Mouse (Mus musculus) intestine, embryonic 15.5 days (tissue): ENCODE results near the gene Stom. TPM values are rescaled to one million over a fixed set of nuclear protein-coding genes. Genes with fewer than 3 reads are reported as not detected.

ENCODE experiments used
- ATAC-seq: fragments of 200-750 bp; cut with Nextera tagmentation; 2 replicates; pipeline ENCODE4 v1.8.0; 2017; ENCODE audit warnings: moderate TSS enrichment, moderate library complexity
- H3K27ac ChIP-seq: fragments of 300-500 bp; sonication (generic); 2 replicates; pipeline ENCODE4 v1.5.1; 2015; ENCODE audit warnings: mild to moderate bottlenecking, inconsistent platforms
- H3K27me3 ChIP-seq: fragments of 300-500 bp; sonication (generic); replicated peaks from 2 replicates; pipeline ENCODE4 v1.6.1; 2015; ENCODE audit warnings: inconsistent platforms
- H3K36me3 ChIP-seq: fragments of 300-500 bp; sonication (generic); 2 replicates; pipeline ENCODE4 v1.6.1; 2015; ENCODE audit warnings: inconsistent platforms
- H3K4me1 ChIP-seq: fragments of 300-500 bp; sonication (generic); replicated peaks from 2 replicates; pipeline ENCODE4 v1.6.1; 2015; ENCODE audit warnings: inconsistent platforms
- H3K4me2 ChIP-seq: fragments of 300-500 bp; sonication (generic); replicated peaks from 2 replicates; pipeline ENCODE4 v1.6.1; 2015; ENCODE audit warnings: mild to moderate bottlenecking, inconsistent platforms
- H3K4me3 ChIP-seq: fragments of 300-500 bp; sonication (generic); replicated peaks from 2 replicates; pipeline ENCODE4 v1.5.1; 2015; ENCODE audit warnings: inconsistent platforms
- H3K9ac ChIP-seq: fragments of 300-500 bp; sonication (generic); 2 replicates; pipeline ENCODE4 v1.6.1; 2015; ENCODE audit warnings: inconsistent platforms
- H3K9me3 ChIP-seq: fragments of 300-500 bp; sonication (generic); 2 replicates; pipeline ENCODE4 v1.6.1; 2016; ENCODE audit warnings: inconsistent platforms
- WGBS: fragments of 180-500 bp; shearing (Covaris S2); methylation state at CpG from one replicate; pipeline ENCODE4 v1.1.7; 2015; 5-methylcytosine and 5-hydroxymethylcytosine counted together
- polyA plus RNA-seq: library from polyadenylated mRNA; unstranded; fragments of >200 nt; fragmentation: Nextera tagmentation; extraction: Ambion mirVana; gene quantifications from 2 replicates; pipeline ENCODE4 v1.2.1, GENCODE M21; 2015

Stom gene
- polyA plus RNA-seq, 1 experiment from 2014 or later: 70.0 TPM

DNA sequence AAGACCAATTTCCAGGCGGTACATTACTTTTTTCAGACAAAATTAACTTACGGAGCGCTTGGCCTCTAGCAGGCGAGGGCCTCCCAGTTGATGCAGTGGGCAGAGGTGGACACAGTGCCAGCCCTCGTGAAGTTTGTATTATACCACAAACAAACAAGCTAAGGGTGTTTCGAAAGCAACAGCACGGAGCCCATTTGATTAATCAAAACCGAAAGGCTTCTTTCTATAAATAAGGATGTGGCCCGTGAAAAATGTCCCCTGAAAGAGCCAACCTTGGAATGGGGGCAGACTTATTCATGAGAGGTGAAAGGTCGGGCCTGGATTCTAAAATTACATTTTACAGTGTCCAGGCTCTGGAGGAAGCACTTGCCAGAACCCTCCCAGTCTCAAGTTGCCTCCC, 643 bp upstream of the Stom start:
- ATAC-seq: no peak; the same call in 1 of the 2 replicates
- peak overlapping the region; percentile 92 for H3K27ac ChIP-seq
- H3K9ac ChIP-seq: peak overlapping the region; percentile 80; the same call in 1 of the 2 replicates
- H3K4me1 ChIP-seq: peaks cover 22% of the 10 kb centered on the region
- peak overlapping the region; percentile 79 for H3K4me3 ChIP-seq
- 36% methylated on average over 10 of the region's 10 CpGs for WGBS
- no peaks in the 10 kb centered on the region for H3K9me3 ChIP-seq
- H3K4me2 ChIP-seq: peak overlapping the region; percentile 94
- no peaks in the 10 kb centered on the region for H3K36me3 ChIP-seq
- no peaks in the 10 kb centered on the region for H3K27me3 ChIP-seq

DNA sequence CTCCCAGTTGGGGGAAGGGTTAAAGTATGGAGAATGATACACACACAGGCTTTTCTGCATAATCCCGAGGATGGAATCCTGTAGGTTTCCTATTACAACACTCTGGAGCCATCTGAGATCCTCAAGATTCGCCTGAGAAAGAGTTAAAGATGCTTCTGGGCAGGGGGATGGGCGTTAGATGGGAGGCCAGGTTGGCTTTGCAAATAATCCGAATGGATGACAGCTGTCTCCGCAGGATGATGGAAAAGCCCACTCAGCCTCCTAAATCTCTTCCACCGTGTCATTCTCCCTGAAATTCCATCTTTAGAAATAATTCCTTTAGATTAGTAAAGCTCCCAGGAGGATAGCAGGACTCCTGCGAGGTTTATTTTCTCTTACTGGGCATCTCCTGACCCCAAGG, 1.2 kb downstream of the Stom start:
- no peaks in the 10 kb centered on the region for H3K27me3 ChIP-seq
- 0 out of 2 replicates have a peak overlapping the region, but pooled peaks have one; percentile 92 for H3K27ac ChIP-seq
- H3K9ac ChIP-seq: peak overlapping the region; percentile 80
- H3K4me3 ChIP-seq: peak overlapping the region; percentile 79
- H3K36me3 ChIP-seq: no peaks in the 10 kb centered on the region
- ATAC-seq: no peak
- no peaks in the 10 kb centered on the region for H3K9me3 ChIP-seq
- H3K4me1 ChIP-seq: peaks cover 22% of the 10 kb centered on the region
- WGBS: 9% methylated on average over 7 of the region's 7 CpGs
- peak overlapping the region; percentile 94 for H3K4me2 ChIP-seq

DNA sequence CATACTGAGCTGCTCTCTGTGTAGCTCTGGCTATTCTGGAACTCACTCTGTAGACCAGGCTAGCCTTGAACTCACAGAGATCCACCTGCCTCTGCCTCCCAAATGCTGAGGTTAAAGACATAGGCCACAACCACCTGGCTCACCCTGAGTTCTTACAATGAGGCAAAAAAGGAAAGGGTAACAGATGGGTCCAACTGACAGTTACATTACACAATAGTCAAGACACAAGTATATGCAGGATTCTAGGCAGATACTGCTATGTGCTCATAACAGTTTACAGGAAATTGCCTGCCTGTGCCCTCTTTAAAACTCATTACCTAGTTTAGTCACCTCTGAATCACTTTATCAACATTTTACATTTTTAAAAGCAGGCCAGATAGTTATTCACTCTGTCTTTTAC, 3.1 kb downstream of the Stom start:
- H3K36me3 ChIP-seq: no peaks in the 10 kb centered on the region
- no peaks in the 10 kb centered on the region for H3K27me3 ChIP-seq
- no peak overlapping the region for H3K9ac ChIP-seq
- H3K27ac ChIP-seq: no peak overlapping the region
- ATAC-seq: no peak
- peaks cover 22% of the 10 kb centered on the region for H3K4me1 ChIP-seq
- H3K4me3 ChIP-seq: no peak overlapping the region
- no peaks in the 10 kb centered on the region for H3K9me3 ChIP-seq
- no peak overlapping the region for H3K4me2 ChIP-seq

DNA sequence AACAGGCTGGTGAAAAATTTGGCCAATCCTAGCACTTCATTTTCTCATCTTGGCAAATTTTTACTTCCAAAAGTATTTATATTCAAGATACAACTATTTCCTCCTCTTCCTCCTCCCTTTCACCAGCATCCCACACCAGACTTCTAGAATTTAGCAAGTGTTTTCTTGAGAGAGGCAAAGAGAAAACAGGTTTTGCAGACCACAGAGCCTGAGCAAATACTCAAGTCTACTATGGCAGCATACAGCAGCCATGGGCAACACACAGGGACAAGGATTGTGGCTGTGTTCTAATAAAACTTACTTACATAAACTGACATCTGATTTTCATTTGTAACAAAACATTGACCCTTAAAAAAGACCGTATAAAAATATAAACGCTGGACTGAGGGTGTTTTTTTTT, 5.6 kb downstream of the Stom start:
- no peaks in the 10 kb centered on the region for H3K9me3 ChIP-seq
- H3K27ac ChIP-seq: no peak overlapping the region
- H3K4me1 ChIP-seq: 0 out of 2 replicates have a peak, but pooled peaks cover 11% of the 10 kb centered on the region
- H3K9ac ChIP-seq: no peak overlapping the region
- no peak overlapping the region for H3K4me3 ChIP-seq
- WGBS: 60% methylated on average over 2 of the region's 2 CpGs
- no peak for ATAC-seq
- no peaks in the 10 kb centered on the region for H3K36me3 ChIP-seq
- H3K4me2 ChIP-seq: no peak overlapping the region
- no peaks in the 10 kb centered on the region for H3K27me3 ChIP-seq

DNA sequence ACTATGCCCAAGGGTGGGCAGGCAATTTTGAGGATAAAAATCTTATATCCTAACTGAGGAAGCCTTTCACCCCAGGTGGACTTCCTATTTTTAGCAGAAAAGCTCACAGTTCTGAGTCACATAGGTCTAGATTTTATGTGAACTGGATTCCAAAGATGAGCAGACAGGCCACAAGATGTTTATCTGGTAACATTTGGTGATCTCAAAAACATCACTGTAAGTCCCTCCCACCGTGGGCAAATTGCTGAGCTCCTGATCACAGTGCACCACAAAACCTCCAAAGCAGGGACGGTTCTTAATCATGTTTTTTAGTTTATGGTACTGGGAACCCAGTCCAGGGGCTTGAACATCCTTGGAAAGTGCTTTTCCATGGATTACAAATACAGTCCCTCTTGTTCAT, 7.7 kb downstream of the Stom start:
- no peaks in the 10 kb centered on the region for H3K27me3 ChIP-seq
- H3K36me3 ChIP-seq: no peaks in the 10 kb centered on the region
- no peak overlapping the region for H3K27ac ChIP-seq
- H3K4me1 ChIP-seq: 0 out of 2 replicates have a peak, but pooled peaks cover 4% of the 10 kb centered on the region
- no peaks in the 10 kb centered on the region for H3K9me3 ChIP-seq
- H3K4me2 ChIP-seq: no peak overlapping the region
- ATAC-seq: no peak
- H3K9ac ChIP-seq: no peak overlapping the region
- 70% methylated on average over 2 of the region's 2 CpGs for WGBS
- no peak overlapping the region for H3K4me3 ChIP-seq

DNA sequence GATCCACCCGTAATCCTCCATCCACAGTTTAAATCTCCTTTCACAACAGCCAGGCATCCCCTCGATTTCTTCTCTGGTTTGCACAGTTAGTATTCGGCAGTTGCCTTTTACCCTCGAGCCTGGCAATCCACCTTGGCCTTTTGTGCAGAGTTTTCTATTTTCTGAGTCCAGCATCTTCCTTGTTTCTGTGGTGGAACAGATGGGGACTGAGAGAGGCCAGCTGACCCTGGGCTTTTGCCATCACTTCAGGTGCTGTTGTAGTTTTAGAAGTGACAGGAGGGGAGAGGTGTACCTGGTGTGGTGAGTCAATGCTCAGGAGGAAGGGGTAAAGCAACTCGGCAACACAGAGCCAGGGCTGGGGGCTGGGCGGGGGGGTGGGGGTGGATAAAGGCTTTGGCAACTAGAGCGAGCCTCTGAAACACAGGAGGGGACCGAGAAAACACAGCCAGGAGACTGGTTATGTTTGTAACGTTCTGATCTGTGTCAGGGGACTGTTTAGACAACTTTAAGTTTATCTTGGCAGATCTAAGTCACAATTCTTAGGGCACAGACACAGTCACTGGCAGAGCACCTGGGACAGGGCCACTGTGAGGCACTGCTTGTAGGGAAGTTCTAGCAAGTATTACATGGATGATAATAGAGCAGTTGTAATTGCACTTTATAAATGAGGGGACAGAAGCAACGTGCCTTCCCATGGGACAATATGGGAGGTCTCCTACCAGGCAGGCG, 8.5 kb downstream of the Stom start:
- Histone ChIP-seq H3K27ac (no peak overlapping the region), H3K9ac (no peak overlapping the region), H3K4me2 (no peak overlapping the region), H3K4me1 (0 out of 2 replicates have a peak, but pooled peaks cover 4% of the 10 kb centered on the region), H3K4me3 (no peak overlapping the region), H3K9me3 (no peaks in the 10 kb centered on the region), H3K27me3 (no peaks in the 10 kb centered on the region), H3K36me3 (no peaks in the 10 kb centered on the region)
- WGBS: 45% methylated on average over 11 of the region's 11 CpGs
- ATAC-seq: no peak

DNA sequence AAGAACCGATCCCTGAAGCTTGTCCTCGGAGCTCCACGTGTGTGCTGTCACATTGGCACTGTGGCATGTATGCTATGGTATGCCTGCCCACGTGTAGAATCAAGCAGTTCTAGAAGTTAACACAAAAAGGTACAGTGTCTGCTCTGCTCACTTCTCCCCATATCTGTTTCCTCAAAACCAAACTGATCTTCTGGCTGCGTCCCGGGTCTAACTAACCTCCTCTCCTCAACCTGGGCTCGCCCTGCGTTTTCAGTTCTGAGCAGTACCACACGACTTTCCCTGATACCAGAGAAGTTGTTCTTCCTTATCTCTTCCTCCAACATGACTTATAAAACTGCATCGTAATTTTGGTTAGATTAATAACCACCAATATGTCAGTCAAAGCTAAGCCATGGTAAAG, 9.2 kb downstream of the Stom start:
- no peaks in the 10 kb centered on the region for H3K9me3 ChIP-seq
- H3K9ac ChIP-seq: no peak overlapping the region
- H3K4me3 ChIP-seq: no peak overlapping the region
- no peak overlapping the region for H3K27ac ChIP-seq
- no peaks in the 10 kb centered on the region for H3K36me3 ChIP-seq
- H3K27me3 ChIP-seq: no peaks in the 10 kb centered on the region
- H3K4me2 ChIP-seq: no peak overlapping the region
- 57% methylated on average over 10 of the region's 10 CpGs for WGBS
- no peak; the same call in 1 of the 2 replicates for ATAC-seq
- H3K4me1 ChIP-seq: no peaks in the 10 kb centered on the region

DNA sequence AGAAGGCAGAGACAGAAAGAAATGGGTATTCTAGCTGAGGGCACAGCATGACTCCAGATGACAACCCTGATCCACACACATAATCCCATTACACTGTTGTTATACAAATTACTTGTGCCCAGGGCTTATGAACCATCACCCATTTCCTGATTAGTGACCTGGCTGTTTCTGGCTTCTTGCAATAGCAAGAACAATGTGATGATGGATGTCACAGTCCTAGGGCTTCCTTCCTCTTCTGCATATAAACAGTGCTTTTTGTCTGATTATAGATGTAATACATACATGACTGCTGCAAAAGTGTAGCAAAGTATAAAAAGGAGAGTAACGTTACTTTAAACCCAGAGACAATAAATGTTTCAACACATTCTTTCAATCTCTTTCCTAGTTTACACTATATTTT, 9.8 kb downstream of the Stom start:
- Histone ChIP-seq H3K4me3 (no peak overlapping the region), H3K27me3 (no peaks in the 10 kb centered on the region), H3K9ac (no peak overlapping the region), H3K9me3 (no peaks in the 10 kb centered on the region), H3K4me2 (no peak overlapping the region), H3K27ac (no peak overlapping the region), H3K4me1 (no peaks in the 10 kb centered on the region), H3K36me3 (no peaks in the 10 kb centered on the region)
- 58% methylated on average over 1 of the region's 1 CpGs for WGBS
- ATAC-seq: no peak

DNA sequence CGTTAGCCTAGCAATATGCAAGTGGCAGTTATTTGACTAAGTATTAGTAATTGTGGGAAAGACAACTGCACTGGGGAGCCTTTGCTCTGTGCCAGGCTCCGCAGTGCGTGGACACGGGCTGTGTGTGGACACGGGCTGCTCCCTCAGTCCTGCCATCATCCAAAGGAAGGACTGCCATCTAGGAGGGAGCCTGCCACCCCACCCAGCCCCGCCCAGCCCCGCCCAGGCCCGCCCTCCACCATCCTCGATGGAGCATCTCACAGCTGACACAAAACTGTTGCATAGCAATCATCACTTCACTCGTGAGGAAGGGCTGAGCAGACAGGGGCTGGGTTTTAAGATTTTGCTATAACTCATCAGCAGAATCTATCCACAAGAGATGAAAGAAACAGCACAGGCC, 10.8 kb downstream of the Stom start:
- Histone ChIP-seq H3K4me3 (no peak overlapping the region), H3K9me3 (no peaks in the 10 kb centered on the region), H3K4me1 (no peaks in the 10 kb centered on the region), H3K9ac (no peak overlapping the region), H3K36me3 (no peaks in the 10 kb centered on the region), H3K27ac (no peak overlapping the region), H3K27me3 (no peaks in the 10 kb centered on the region), H3K4me2 (no peak overlapping the region)
- WGBS: 64% methylated on average over 10 of the region's 10 CpGs
- no peak for ATAC-seq

DNA sequence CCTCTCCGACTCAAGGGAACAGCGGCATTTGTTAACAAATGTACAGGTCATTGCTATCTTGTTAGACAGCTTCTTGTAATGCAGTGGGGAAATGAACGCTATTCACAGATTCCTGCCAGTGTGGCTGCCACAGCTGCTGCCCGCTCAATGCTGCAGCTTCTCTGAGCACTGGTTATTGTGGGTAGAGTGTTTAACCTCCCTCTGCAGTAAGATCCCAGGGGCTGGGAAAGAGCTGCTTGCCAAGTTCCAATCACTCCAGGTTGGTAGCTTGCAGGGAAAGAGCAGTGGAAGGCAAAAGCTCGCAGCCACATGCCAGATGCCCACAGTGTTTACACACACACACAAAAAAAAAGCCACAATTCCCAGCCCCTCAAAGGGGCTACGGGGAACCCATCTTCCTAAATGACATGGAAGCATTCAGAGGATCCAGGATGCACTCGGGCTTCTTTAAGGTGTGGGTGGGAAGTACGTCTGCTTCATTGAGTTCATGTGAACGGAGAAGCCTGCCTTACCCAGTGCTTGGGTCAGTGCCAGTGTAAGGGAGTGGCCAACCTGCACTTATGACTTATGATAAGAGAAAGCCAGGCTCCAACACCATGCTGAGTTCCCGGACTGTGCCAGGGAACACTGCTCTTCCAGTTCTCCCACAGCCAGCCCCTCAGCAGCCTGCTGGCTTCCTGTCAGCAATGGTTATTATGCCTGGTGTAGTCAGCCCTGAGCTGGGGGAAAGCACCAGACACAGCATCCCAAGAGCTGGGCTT, 14.2 kb downstream of the Stom start:
- peak; percentile 67 for ATAC-seq
- 66% methylated on average over 10 of the region's 10 CpGs for WGBS
- Histone ChIP-seq H3K27ac (0 out of 2 replicates have a peak overlapping the region, but pooled peaks have one; percentile 15), H3K4me3 (no peak overlapping the region), H3K4me1 (no peaks in the 10 kb centered on the region), H3K9me3 (no peaks in the 10 kb centered on the region), H3K4me2 (no peak overlapping the region), H3K27me3 (no peaks in the 10 kb centered on the region), H3K36me3 (no peaks in the 10 kb centered on the region), H3K9ac (no peak overlapping the region)

DNA sequence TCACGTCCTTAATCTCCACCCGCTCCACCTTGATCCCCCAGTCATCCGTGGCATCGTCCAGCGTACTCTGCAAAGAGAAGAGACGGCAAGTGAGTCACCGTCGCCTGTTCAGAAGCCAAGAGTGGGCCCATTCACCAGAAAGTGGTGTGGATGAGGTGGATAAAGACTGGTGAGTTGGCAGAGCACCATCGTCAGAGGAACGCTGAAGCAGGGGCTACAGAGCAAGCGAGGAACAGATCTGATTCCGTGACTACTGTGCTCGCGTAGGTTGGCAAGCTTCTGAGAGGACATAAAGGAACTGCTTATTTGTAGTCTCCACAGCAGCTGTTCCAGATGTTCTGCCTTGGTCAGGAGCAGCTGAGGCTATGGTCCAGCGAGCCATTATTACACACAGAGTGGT, 16.4 kb downstream of the Stom start:
- H3K4me2 ChIP-seq: no peak overlapping the region
- H3K4me3 ChIP-seq: no peak overlapping the region
- H3K27ac ChIP-seq: no peak overlapping the region
- no peaks in the 10 kb centered on the region for H3K27me3 ChIP-seq
- WGBS: 94% methylated on average over 15 of the region's 15 CpGs
- H3K4me1 ChIP-seq: no peaks in the 10 kb centered on the region
- no peaks in the 10 kb centered on the region for H3K9me3 ChIP-seq
- H3K36me3 ChIP-seq: no peaks in the 10 kb centered on the region
- ATAC-seq: no peak
- H3K9ac ChIP-seq: no peak overlapping the region

DNA sequence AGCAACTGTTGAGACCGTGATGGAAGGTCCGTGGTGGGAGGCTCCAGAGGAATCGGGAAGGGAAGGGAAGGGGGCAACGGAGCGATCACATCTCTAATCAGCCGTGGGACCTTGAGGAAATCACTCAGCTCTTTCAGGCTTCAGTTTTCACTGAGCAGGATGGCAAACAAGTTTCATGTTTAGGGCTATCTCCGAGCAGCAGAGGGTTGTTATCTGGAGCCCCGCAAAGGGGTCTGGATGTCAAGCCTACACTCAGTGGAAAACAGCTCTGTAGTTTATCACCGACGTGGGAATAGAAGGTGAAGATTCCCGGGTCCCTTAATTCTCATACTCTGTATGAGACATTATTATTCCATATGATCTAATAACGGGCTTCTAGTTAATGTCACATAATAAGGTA, 18.4 kb downstream of the Stom start:
- no peaks in the 10 kb centered on the region for H3K27me3 ChIP-seq
- H3K9ac ChIP-seq: no peak overlapping the region
- H3K9me3 ChIP-seq: no peaks in the 10 kb centered on the region
- no peak overlapping the region for H3K4me2 ChIP-seq
- no peaks in the 10 kb centered on the region for H3K36me3 ChIP-seq
- no peaks in the 10 kb centered on the region for H3K4me1 ChIP-seq
- H3K4me3 ChIP-seq: no peak overlapping the region
- no peak for ATAC-seq
- WGBS: 88% methylated on average over 12 of the region's 12 CpGs
- no peak overlapping the region for H3K27ac ChIP-seq

DNA sequence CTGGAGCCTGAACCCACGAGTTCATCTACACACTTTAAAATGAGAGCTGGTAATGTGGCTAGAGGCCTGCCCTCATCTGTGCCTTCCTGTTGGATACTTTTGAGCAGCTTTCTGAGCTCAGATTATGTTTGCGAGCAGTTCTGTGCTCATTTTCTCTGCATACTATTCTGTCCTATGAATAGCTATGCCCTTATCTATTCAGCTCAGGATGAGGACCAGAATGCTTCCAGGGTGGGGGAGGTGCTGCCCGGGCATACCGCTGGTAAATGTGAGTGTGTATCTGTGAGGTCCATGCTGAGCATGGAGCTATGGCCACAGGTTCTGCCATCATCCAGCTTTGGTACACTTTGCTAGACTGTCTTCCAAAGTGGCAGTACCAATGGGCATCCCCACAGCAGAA, 19.2 kb downstream of the Stom start:
- Histone ChIP-seq H3K9me3 (no peaks in the 10 kb centered on the region), H3K36me3 (no peaks in the 10 kb centered on the region), H3K4me3 (no peak overlapping the region), H3K27ac (no peak overlapping the region), H3K27me3 (no peaks in the 10 kb centered on the region), H3K4me2 (no peak overlapping the region), H3K9ac (no peak overlapping the region), H3K4me1 (no peaks in the 10 kb centered on the region)
- ATAC-seq: no peak
- whole genome bisulfite sequencing: 86% methylated on average over 4 of the region's 4 CpGs
